Mouse (Mus musculus) spleen, adult 2 months (tissue): ENCODE measurements at regions not wholly inside any gene's neighbourhood (a gene's known extent, or its start where the extent isn't known, plus 50 kb on each side); places are given as distances from the start of the nearest gene placed in this dataset.

Source experiments
- DNase-seq, 2 experiments: peaks; one replicate each; pipeline versions ENCODE4 v3.0.0 to v3.0.0-alpha.2; 2012 to 2021; ENCODE audit warnings: low spot score in 2 of 2, low read depth in 1 of 2
- H3K27ac ChIP-seq: fragments of 200-500 bp; 2 replicates; pipeline ENCODE4 v1.5.1; 2012; ENCODE audit warnings: low read length, inconsistent platforms; ENCODE audit not compliant: insufficient read depth
- H3K27me3 ChIP-seq: fragments of 200-500 bp; 2 replicates; pipeline ENCODE4 v1.6.1; 2012; ENCODE audit warnings: mild to moderate bottlenecking, moderate library complexity, low read length, inconsistent platforms; ENCODE audit not compliant: control insufficient read depth, insufficient read depth
- H3K36me3 ChIP-seq: fragments of 200-500 bp; 2 replicates; pipeline ENCODE4 v1.6.1; 2012; ENCODE audit warnings: mild to moderate bottlenecking, low read length, inconsistent platforms; ENCODE audit not compliant: control insufficient read depth, insufficient read depth
- H3K4me1 ChIP-seq: fragments of 200-500 bp; 2 replicates; pipeline ENCODE4 v1.6.1; 2011; ENCODE audit warnings: inconsistent platforms; ENCODE audit not compliant: control insufficient read depth, insufficient read depth, insufficient read length
- H3K4me3 ChIP-seq: fragments of 200-500 bp; 2 replicates; pipeline ENCODE4 v1.5.1; 2011; ENCODE audit warnings: mild to moderate bottlenecking, inconsistent platforms; ENCODE audit not compliant: insufficient read depth, insufficient read length; ENCODE audit errors: extremely low read depth
- CTCF ChIP-seq: fragments of 200-500 bp; IDR thresholded peaks from 2 replicates; pipeline ENCODE4 v1.5.1; 2011; ENCODE audit warnings: mild to moderate bottlenecking, inconsistent platforms; ENCODE audit not compliant: insufficient read depth, insufficient read length, insufficient replicate concordance; ENCODE audit errors: extremely low read depth
- POLR2A ChIP-seq: fragments of 200-500 bp; IDR thresholded peaks from 2 replicates; pipeline ENCODE4 v1.6.1; 2011; ENCODE audit warnings: low read depth, low read length, inconsistent platforms
- WGBS: fragments of 180-500 bp; shearing (Covaris S2); methylation state at CpG from one replicate; pipeline ENCODE4 v1.1.7; 2018; 5-methylcytosine and 5-hydroxymethylcytosine counted together

- DNase-seq: no peak
- WGBS: 92% methylated on average over 3 of the region's 3 CpGs
These were observed 266.4 kb upstream of the Id2 start for GRCm38 (mm10) chr12:25363341-25363740.

DNA sequence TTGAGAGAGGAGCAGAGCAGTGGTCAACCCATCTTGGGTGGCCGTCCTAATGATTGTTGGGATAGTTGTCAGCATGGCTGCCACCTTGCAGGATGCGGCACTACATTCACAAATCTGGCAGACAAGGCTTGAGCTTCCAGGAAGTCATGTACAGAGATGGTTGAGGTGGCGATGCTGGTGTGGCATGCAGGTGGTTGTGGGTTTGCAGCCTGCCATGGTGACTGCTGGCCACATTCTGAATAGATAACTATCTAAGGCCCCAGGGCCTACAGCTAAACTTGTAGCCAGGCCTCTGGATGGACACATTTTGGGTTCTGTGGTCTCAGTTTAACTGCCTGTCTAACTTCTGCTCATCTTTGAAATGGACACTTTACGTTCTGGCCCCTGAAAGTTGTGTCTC lies 265.8 kb upstream of the Id2 start:
- Histone ChIP-seq H3K4me3 (no peak overlapping the region), H3K27me3 (no peaks in the 10 kb centered on the region), H3K36me3 (no peaks in the 10 kb centered on the region), H3K27ac (no peak overlapping the region), H3K4me1 (peaks cover 2% of the 10 kb centered on the region)
- TF ChIP-seq CTCF (no peak), POLR2A (no peak)
- no peak for DNase-seq
- 79% methylated on average over 4 of the region's 4 CpGs for WGBS

More at GRCm38 (mm10) chr12:25363341-25363740, 266.4 kb upstream of the Id2 start:
- Histone ChIP-seq H3K27me3 (no peaks in the 10 kb centered on the region), H3K36me3 (no peaks in the 10 kb centered on the region), H3K27ac (no peak overlapping the region), H3K4me3 (no peak overlapping the region), H3K4me1 (peaks cover 2% of the 10 kb centered on the region)
- TF ChIP-seq POLR2A (no peak), CTCF (no peak)

DNA sequence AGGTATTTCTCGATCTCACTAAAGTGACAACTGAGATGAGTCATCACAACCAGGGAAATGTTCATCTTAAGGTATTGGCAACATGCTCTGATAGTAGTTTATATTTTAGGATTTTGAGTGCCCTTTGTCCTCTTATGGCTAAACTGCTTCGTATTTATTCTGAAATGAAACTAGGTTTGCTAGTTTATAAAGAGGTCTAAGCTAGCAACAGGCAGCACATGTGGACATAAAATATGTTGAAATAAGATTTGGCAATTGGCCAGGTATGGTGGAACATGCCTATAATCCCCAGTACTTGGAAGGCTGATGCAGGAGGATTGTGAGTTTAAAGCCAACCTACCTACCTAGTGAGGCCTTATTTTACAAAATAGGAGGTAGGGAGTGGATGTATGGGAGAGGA lies 263.8 kb upstream of the Id2 start:
- no peak for DNase-seq
- Histone ChIP-seq H3K27me3 (no peaks in the 10 kb centered on the region), H3K36me3 (no peaks in the 10 kb centered on the region), H3K4me1 (peaks cover 2% of the 10 kb centered on the region), H3K4me3 (no peak overlapping the region), H3K27ac (no peak overlapping the region)
- WGBS: 85% methylated on average over 2 of the region's 2 CpGs
- TF ChIP-seq CTCF (no peak), POLR2A (no peak)

DNA sequence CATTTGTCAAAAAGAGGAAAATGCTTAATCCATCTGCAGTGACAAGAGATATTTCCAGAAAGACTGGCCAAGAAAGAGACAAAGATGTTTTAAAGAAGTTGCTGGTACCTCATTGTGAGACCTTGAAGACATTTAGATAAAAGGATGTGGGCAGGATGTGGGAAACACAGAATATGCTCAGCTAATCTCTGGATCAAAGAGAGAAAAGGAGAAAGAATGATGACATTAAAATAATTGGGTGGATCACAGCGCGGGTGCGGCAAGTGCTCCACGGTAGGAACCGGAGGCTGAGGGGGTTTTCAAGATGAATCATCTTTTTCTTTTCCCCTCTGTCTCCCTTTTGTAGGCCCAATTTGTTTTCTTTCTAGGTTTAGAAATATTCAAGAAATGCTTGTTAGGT lies 263.0 kb upstream of the Id2 start:
- no peaks in the 10 kb centered on the region for H3K36me3 ChIP-seq
- H3K4me3 ChIP-seq: no peak overlapping the region
- DNase-seq: peak in 1 of 2 experiments; percentile 27
- H3K4me1 ChIP-seq: peaks cover 2% of the 10 kb centered on the region
- H3K27me3 ChIP-seq: no peaks in the 10 kb centered on the region
- TF ChIP-seq POLR2A: no peak
- no peak for TF ChIP-seq CTCF
- WGBS: 65% methylated on average over 5 of the region's 5 CpGs
- H3K27ac ChIP-seq: no peak overlapping the region

DNA sequence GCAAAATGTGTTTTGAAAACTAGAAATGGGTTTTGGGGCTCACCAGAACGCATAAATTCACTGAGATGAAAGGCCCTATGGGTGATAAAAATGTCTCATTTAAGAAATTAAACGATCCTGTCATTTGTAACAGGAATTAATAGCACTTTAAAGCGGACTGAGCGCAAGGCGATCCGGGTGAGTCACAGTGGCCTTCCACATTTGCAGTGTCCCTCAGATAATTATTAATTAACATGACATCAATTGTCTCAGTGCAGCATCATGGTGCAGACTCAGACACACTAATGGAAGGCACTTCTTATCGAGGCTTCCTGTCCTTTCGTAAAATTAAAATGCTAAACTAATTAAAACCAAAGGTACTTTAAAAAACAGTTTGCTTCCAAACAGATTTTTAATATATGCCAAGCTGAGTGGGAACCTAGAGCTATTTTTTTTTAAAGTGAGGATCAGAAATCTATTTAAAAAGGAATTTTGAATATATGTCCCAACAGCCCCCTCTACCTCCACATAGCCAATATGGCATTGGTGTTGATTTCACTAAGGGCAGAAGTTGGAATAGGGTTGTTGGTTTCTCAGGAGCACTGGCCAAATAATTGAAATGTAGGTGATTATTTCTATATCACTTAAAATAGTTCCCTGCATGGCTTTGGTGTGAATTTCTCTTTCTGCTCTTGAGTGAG lies 262.0 kb upstream of the Id2 start:
- Histone ChIP-seq H3K27ac (no peak overlapping the region), H3K4me3 (no peak overlapping the region), H3K27me3 (no peaks in the 10 kb centered on the region), H3K36me3 (no peaks in the 10 kb centered on the region), H3K4me1 (peaks cover 2% of the 10 kb centered on the region)
- WGBS: 92% methylated on average over 8 of the region's 8 CpGs
- no peak for TF ChIP-seq POLR2A
- TF ChIP-seq CTCF: no peak
- DNase-seq: no peak

DNA sequence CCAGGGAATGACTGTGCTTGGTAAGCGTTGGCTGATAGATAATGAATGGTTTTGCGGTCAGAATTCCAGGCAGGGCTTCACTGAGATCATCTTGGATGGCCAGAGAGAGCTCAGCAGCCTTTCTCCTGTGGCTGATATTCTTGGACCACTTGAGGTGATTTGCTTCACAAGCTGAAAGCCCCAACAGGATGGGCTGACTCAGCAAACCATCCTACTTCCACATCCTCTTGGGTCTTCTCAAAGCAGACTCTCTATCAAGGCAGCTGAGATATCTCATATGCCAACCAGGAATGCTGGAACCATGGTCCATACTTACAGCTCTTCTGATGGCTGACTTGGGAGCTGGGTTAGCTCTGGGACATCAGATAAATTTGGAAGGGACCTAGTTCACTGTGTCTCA lies 259.8 kb upstream of the Id2 start:
- Histone ChIP-seq H3K4me3 (no peak overlapping the region), H3K36me3 (no peaks in the 10 kb centered on the region), H3K27me3 (no peaks in the 10 kb centered on the region), H3K27ac (no peak overlapping the region), H3K4me1 (peaks cover 5% of the 10 kb centered on the region)
- WGBS: 81% methylated on average over 2 of the region's 2 CpGs
- DNase-seq: no peak
- no peak for TF ChIP-seq POLR2A
- no peak for TF ChIP-seq CTCF

DNA sequence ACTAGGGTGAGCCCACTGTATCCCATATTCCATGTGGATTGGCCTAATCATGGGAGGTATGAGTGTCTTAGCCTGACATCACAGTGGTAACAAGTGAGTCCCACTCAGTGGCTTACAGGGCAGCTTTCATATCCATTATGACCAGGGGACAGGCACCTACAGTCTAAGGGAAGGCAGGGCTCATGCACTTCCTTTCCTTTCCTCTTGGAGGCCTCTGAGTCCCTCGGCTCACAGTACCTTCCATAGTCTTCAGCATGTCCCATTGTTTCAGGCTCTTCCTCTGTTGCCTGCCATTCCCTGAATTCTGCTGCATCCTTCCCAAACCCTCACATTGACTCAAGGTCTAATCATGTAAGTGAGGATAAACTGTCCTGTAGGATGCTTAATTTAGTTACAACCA lies 258.3 kb upstream of the Id2 start:
- WGBS: 75% methylated on average over 1 of the region's 1 CpGs
- no peak for DNase-seq
- Histone ChIP-seq H3K4me3 (no peak overlapping the region), H3K27ac (no peak overlapping the region), H3K27me3 (no peaks in the 10 kb centered on the region), H3K36me3 (no peaks in the 10 kb centered on the region), H3K4me1 (peaks cover 2% of the 10 kb centered on the region; the same call in 1 of the 2 replicates)
- TF ChIP-seq POLR2A (no peak), CTCF (no peak)
